Mouse (Mus musculus): ENCODE data around the gene Zfp316. TPM values are rescaled to one million over a fixed set of nuclear protein-coding genes. Genes with fewer than 3 reads are reported as not detected.

The Zfp316 gene
- 2.2 TPM for polyA plus RNA-seq (2014; fragmentation: Illumina TruSeq; extraction: RNeasy Lipid Tissue Mini Kit (QIAGEN cat#74804))

DNA sequence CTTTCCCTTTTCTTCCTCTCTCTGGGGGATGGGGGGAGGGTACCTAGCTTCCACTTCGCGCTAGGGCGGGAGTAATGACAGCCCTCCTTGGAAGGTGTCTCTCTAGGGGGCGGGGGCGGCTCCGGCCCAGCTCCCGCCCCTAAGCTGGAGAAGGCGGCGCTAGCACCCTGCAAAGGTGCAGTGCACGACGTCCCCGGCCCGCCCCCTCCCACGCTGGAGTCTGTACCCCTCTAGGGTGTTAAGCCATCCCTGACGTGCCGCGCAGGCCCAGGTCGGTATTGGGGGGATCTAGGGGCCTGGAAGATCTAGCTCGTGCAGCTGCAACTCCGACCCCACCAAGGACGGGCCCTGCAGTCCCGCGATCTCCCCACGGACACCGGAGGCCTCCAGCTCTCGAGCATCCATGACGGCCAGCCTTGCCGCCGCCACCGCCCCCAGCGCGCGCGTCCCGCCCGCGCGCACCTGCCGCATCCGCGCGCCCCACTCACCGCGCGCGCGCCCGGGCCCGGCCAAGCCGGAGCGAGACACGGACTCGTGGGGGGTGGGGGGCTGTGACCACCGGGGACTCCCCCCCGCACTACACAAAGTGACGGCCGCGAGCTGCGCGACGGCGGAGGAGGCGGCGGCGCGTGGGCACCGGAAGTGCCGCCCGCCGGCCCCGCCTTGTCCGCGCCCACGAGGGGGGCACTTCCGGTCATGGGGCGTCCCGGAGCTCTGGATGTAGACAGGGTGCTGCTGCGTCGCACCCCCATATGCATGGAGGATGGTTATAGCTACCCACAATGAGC is at the start of gene Zfp316:
Gene Zfp316, minus strand, starts transcription at position 660 of the 788 bp plus-strand sequence.

DNA sequence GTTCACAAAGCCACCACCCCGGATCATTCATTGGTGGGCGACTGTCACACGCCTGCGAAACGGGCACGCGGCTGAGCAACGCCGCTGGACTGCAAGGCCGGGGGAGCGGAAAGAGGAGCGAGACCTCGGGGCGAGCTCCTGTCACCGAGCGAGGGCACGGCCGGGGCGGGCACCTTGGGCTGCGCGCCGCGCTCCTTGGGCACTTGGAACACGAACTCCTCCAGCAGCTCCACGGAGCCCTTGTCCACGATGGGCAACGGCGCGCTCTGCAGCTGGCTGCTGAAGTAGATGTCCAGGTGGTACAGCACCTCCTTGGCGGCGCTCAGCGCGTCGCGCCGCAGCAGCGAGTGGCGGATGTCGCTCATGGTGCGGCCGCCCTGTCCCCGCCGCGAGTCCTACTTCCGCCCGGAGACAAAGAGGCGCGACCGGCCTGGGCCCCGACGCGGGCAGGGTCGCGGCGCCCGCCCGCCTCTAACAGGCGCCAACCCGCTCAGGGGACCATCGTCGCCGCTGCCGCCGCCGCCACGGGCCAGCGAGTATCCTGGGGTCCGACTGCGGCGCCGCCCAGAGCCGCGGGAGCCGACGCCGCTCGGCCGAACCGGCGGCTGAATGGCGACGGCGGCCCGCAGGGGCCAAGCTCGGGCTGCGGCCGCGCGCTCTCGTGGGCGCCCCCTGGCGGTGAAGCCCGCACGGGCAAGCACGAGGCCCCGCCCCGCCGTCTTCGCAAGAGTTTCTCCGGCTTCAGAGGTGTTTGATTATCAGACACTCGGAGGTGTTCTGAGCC is 45.1 kb upstream of the Zfp316 start, which contains the start of gene E130309D02Rik:
Gene E130309D02Rik, minus strand, starts transcription at position 631 of the 784 bp plus-strand sequence.

DNA sequence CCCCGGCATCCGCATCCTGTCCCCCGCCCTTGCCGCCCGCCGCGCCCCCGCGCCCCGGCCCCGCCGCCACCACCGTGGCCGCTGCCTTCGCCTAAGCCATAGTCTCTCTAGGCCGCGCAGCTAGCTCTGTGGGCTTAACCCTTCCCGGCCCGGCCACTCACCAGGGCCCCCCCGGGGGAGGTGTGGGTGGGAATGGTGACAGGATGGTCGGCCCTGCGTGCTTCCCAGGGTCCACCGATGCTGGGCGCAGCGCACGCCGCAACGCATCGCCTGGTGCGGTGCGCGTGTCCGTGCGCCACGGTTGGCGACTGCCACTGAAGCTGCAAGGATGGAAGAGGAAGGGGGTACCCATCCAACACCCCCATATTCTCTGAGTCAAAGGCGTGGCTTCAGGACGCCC is 23.6 kb upstream of the Zfp316 start, which contains the start of gene Zfp853:
Gene Zfp853, minus strand, starts transcription at position 220 of the 400 bp plus-strand sequence.

DNA sequence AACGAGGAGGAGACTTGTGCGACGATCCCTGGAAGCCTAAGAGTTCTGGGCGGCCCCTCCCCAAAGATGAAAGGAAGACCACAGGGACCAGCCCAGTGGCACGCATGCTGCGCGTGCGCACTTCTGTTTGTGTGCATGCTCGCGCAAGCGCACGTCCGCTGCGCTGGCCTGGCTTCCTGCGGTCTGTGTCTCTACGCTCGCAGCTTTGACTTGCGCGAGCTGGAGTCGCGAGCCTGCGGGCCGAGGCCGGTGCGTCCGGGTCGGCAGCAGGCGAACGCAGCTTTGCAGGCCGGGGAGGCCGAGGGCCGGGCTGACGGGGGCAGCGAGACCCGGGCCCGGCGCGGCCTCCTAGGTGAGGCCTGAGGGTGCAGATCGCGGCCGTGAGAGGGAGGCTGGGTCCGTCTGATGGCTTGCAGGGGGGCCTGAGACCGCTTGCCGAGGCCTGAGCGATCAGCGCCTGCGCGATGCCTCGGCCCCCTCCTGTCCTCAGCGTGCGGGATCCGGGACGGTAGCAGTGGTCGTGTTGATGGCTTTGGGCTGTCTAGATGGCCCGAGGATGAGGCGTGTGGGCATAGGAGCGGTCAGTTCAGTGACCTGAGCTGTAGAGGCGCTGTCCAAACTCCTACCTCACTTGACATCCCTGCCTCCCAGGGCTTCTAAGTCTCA is 34.7 kb downstream of the Zfp316 start, which contains the start of gene Zfp12:
Gene Zfp12, plus strand, starts transcription at position 136 of the 666 bp plus-strand sequence.

DNA sequence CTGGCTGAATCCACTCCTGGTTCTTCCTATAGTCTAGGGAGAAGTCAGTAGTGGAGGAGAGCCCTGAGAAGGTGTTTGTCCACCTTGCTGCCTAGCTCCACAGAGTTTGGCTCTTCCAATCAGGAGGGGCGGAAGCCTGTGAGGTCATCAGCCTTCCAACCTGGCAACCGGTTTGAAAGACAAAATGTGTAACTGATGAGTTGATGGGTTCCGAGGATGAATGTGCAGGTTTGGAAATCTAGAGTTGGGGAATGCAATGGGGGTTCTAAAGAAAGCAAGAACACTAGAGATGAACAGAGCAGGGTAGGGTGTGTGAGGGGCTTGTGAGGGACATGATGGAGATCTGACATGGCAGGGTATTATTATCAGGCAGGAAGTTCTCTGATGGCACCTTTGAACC is 43.0 kb downstream of the Zfp316 start, which contains the start of gene Spdye4a:
Gene Spdye4a, minus strand, starts transcription at position 101 of the 400 bp plus-strand sequence.

Other genes starting within 250 kb of the Zfp316 start
- gene Rnf216, start 157.0 kb downstream of the Zfp316 start, polyA plus RNA-seq (2014; fragmentation: Illumina TruSeq; extraction: RNeasy Lipid Tissue Mini Kit (QIAGEN cat#74804)): 63.6 TPM
- not detected for gene Olfr718-ps1, start 122.4 kb downstream of the Zfp316 start, polyA plus RNA-seq (2014; fragmentation: Illumina TruSeq; extraction: RNeasy Lipid Tissue Mini Kit (QIAGEN cat#74804))
- gene Rbak, start 89.2 kb downstream of the Zfp316 start, polyA plus RNA-seq (2014; fragmentation: Illumina TruSeq; extraction: RNeasy Lipid Tissue Mini Kit (QIAGEN cat#74804)): 15.2 TPM
- not detected for gene Spdye4b, start 89.0 kb downstream of the Zfp316 start, polyA plus RNA-seq (2014; fragmentation: Illumina TruSeq; extraction: RNeasy Lipid Tissue Mini Kit (QIAGEN cat#74804))
- not detected for gene Spdye4a, start 43.1 kb downstream of the Zfp316 start, polyA plus RNA-seq (2014; fragmentation: Illumina TruSeq; extraction: RNeasy Lipid Tissue Mini Kit (QIAGEN cat#74804))
- gene Zfp12, start 34.9 kb downstream of the Zfp316 start, polyA plus RNA-seq (2014; fragmentation: Illumina TruSeq; extraction: RNeasy Lipid Tissue Mini Kit (QIAGEN cat#74804)): 16.9 TPM
- gene Zfp853, start 23.6 kb upstream of the Zfp316 start, polyA plus RNA-seq (2014; fragmentation: Illumina TruSeq; extraction: RNeasy Lipid Tissue Mini Kit (QIAGEN cat#74804)): 0.14 TPM
- 1.7 TPM for gene E130309D02Rik, start 45.3 kb upstream of the Zfp316 start, polyA plus RNA-seq (2014; fragmentation: Illumina TruSeq; extraction: RNeasy Lipid Tissue Mini Kit (QIAGEN cat#74804))
- gene Zdhhc4, start 59.2 kb upstream of the Zfp316 start, polyA plus RNA-seq (2014; fragmentation: Illumina TruSeq; extraction: RNeasy Lipid Tissue Mini Kit (QIAGEN cat#74804)): 8.1 TPM
- gene Grid2ip, start 87.3 kb upstream of the Zfp316 start, polyA plus RNA-seq (2014; fragmentation: Illumina TruSeq; extraction: RNeasy Lipid Tissue Mini Kit (QIAGEN cat#74804)): not detected
- 153 TPM for gene Kdelr2, start 133.8 kb upstream of the Zfp316 start, polyA plus RNA-seq (2014; fragmentation: Illumina TruSeq; extraction: RNeasy Lipid Tissue Mini Kit (QIAGEN cat#74804))
- 0.77 TPM for gene Daglb, start 194.6 kb upstream of the Zfp316 start, polyA plus RNA-seq (2014; fragmentation: Illumina TruSeq; extraction: RNeasy Lipid Tissue Mini Kit (QIAGEN cat#74804))

All from ovary, adult 10 weeks (tissue).